Mouse (Mus musculus) MEL (cell line): Measurements from ENCODE around the gene Hoxb5. TPM values are rescaled to one million over a fixed set of nuclear protein-coding genes. Genes with fewer than 3 reads are reported as not detected.

Experiments
- DNase-seq: peaks from one replicate; pipeline ENCODE4 v3.0.0; 2011; ENCODE audit warnings: low read depth, low spot score
- H3K27ac ChIP-seq: 2 replicates; pipeline ENCODE4 v1.5.1; 2012; ENCODE audit warnings: low read depth, mild to moderate bottlenecking, control low read depth, low read length, moderate library complexity; ENCODE audit not compliant: control insufficient read depth
- H3K27me3 ChIP-seq, 2 experiments: fragments of 150-350 bp in 1 of 2; sonication (generic) in 1 of 2; 2 replicates each; pipeline ENCODE4 v1.6.1; 2012; ENCODE audit warnings: low read length in 2 of 2, mild to moderate bottlenecking in 2 of 2, improper control_type of control experiment in 1 of 2, moderate library complexity in 1 of 2; ENCODE audit not compliant: insufficient read depth in 2 of 2, control insufficient read depth in 1 of 2
- H3K36me3 ChIP-seq, 2 experiments: 2 replicates each; pipeline ENCODE4 v1.6.1; 2012 to 2014; ENCODE audit warnings: low read length in 2 of 2, improper control_type of control experiment in 1 of 2, inconsistent platforms in 1 of 2, mild to moderate bottlenecking in 1 of 2; ENCODE audit not compliant: insufficient read depth in 2 of 2, control insufficient read depth in 1 of 2
- H3K4me1 ChIP-seq, 2 experiments: fragments of 150-350 bp in 1 of 2; sonication (generic) in 1 of 2; 2 replicates each; pipeline ENCODE4 v1.6.1; 2012; ENCODE audit warnings: low read length in 2 of 2, improper control_type of control experiment in 1 of 2, mild to moderate bottlenecking in 1 of 2; ENCODE audit not compliant: insufficient read depth in 2 of 2, control insufficient read depth in 1 of 2
- H3K4me3 ChIP-seq, 2 experiments: fragments of 150-350 bp in 1 of 2; sonication (generic) in 1 of 2; 2 replicates each; pipeline ENCODE4 v1.5.1; 2012; ENCODE audit warnings: low read depth in 2 of 2, low read length in 2 of 2, mild to moderate bottlenecking in 2 of 2, moderate library complexity in 2 of 2, control low read depth in 1 of 2, improper control_type of control experiment in 1 of 2; ENCODE audit not compliant: control insufficient read depth in 1 of 2, insufficient read depth in 1 of 2
- H3K79me2 ChIP-seq: 2 replicates; pipeline ENCODE4 v1.6.1; 2012; ENCODE audit warnings: mild to moderate bottlenecking, low read length, moderate library complexity; ENCODE audit not compliant: control insufficient read depth, poor library complexity, insufficient read depth
- H3K9ac ChIP-seq: 2 replicates; pipeline ENCODE4 v1.6.1; 2012; ENCODE audit warnings: low read depth, mild to moderate bottlenecking, control low read depth, low read length, moderate library complexity; ENCODE audit not compliant: control insufficient read depth, poor library complexity, severe bottlenecking
- H3K9me3 ChIP-seq: fragments of 150-350 bp; sonication (generic); replicated peaks from 2 replicates; pipeline ENCODE4 v1.6.1; 2012; ENCODE audit warnings: mild to moderate bottlenecking, low read length, improper control_type of control experiment, moderate library complexity; ENCODE audit not compliant: insufficient read depth
- BHLHE40 ChIP-seq: IDR thresholded peaks from 2 replicates; pipeline ENCODE4 v1.6.1; 2012; ENCODE audit warnings: low read depth, mild to moderate bottlenecking, inconsistent platforms, low read length, improper control_type of control experiment, borderline replicate concordance
- CHD1 ChIP-seq: IDR thresholded peaks from 2 replicates; pipeline ENCODE4 v1.6.1; 2012; ENCODE audit warnings: low read depth, mild to moderate bottlenecking, inconsistent platforms, low read length, improper control_type of control experiment
- CHD2 ChIP-seq: IDR thresholded peaks from 2 replicates; pipeline ENCODE4 v1.6.1; 2011; ENCODE audit warnings: low read length, improper control_type of control experiment
- CTCF ChIP-seq, 3 experiments: IDR thresholded peaks in 2 of 3; conservative IDR thresholded peaks in 1 of 3; 2 replicates each; pipeline ENCODE4 v1.5.1; 2011 to 2012; ENCODE audit warnings: low read length in 3 of 3, low read depth in 2 of 3, mild to moderate bottlenecking in 2 of 3, improper control_type of control experiment in 1 of 3, inconsistent platforms in 1 of 3, mixed read lengths in 1 of 3, moderate library complexity in 1 of 3; ENCODE audit not compliant: control insufficient read depth in 1 of 3, insufficient read depth in 1 of 3, poor library complexity in 1 of 3, severe bottlenecking in 1 of 3
- ELF1 ChIP-seq: IDR thresholded peaks from 2 replicates; pipeline ENCODE4 v1.6.1; 2014; ENCODE audit warnings: low read depth, mild to moderate bottlenecking, inconsistent platforms, low read length, improper control_type of control experiment, moderate library complexity
- HCFC1 ChIP-seq: IDR thresholded peaks from 2 replicates; pipeline ENCODE4 v1.6.1; 2012; ENCODE audit warnings: low read depth, mild to moderate bottlenecking, inconsistent platforms, low read length, improper control_type of control experiment, moderate library complexity
- KAT2A ChIP-seq: conservative IDR thresholded peaks from 2 replicates; pipeline ENCODE4 v1.6.1; 2012; ENCODE audit warnings: low read depth, low read length, improper control_type of control experiment, inconsistent platforms
- MAZ ChIP-seq: IDR thresholded peaks from 2 replicates; pipeline ENCODE4 v1.6.1; 2012; ENCODE audit warnings: low read depth, mild to moderate bottlenecking, inconsistent platforms, low read length, improper control_type of control experiment
- MEF2A ChIP-seq: IDR thresholded peaks from 2 replicates; pipeline ENCODE4 v1.6.1; 2014; ENCODE audit warnings: low read depth, mild to moderate bottlenecking, inconsistent platforms, low read length, improper control_type of control experiment; ENCODE audit not compliant: poor library complexity, insufficient replicate concordance, severe bottlenecking; ENCODE audit errors: extremely low read depth
- MYC ChIP-seq: IDR thresholded peaks from 2 replicates; pipeline ENCODE4 v1.6.1; 2011; ENCODE audit warnings: low read depth, mild to moderate bottlenecking, low read length, improper control_type of control experiment, moderate library complexity
- POLR2A ChIP-seq, 2 experiments: IDR thresholded peaks; 2 replicates each; pipeline ENCODE4 v1.6.1; 2011 to 2012; ENCODE audit warnings: low read length in 2 of 2, mild to moderate bottlenecking in 2 of 2, control low read depth in 1 of 2, improper control_type of control experiment in 1 of 2, low read depth in 1 of 2, moderate library complexity in 1 of 2; ENCODE audit not compliant: control insufficient read depth in 1 of 2, insufficient read depth in 1 of 2, poor library complexity in 1 of 2
- POLR2AphosphoS2 ChIP-seq: IDR thresholded peaks from 2 replicates; pipeline ENCODE4 v1.6.1; 2011; ENCODE audit warnings: low read length, improper control_type of control experiment
- POLR2AphosphoS5 ChIP-seq: IDR thresholded peaks from 2 replicates; pipeline ENCODE4 v1.6.1; 2012; ENCODE audit warnings: low read depth, borderline replicate concordance, mild to moderate bottlenecking, inconsistent platforms, low read length, moderate library complexity, mixed read lengths
- TAL1 ChIP-seq: IDR thresholded peaks from 2 replicates; pipeline ENCODE4 v1.6.1; 2012; ENCODE audit warnings: mild to moderate bottlenecking, inconsistent platforms, low read length, moderate library complexity, mixed read lengths
- TCF12 ChIP-seq: IDR thresholded peaks from 2 replicates; pipeline ENCODE4 v1.6.1; 2014; ENCODE audit warnings: low read depth, mild to moderate bottlenecking, inconsistent platforms, low read length, improper control_type of control experiment, moderate library complexity
- USF1 ChIP-seq: IDR thresholded peaks from 2 replicates; pipeline ENCODE4 v1.6.1; 2014; ENCODE audit warnings: low read depth, mild to moderate bottlenecking, inconsistent platforms, low read length, improper control_type of control experiment, moderate library complexity
- ZKSCAN1 ChIP-seq: IDR thresholded peaks from 2 replicates; pipeline ENCODE4 v1.6.1; 2012; ENCODE audit warnings: low read depth, mild to moderate bottlenecking, inconsistent platforms, low read length, improper control_type of control experiment, moderate library complexity
- ZNF384 ChIP-seq: IDR thresholded peaks from 2 replicates; pipeline ENCODE4 v1.6.1; 2012; ENCODE audit warnings: low read depth, mild to moderate bottlenecking, inconsistent platforms, low read length, improper control_type of control experiment
- polyA plus RNA-seq, 2 experiments: library from polyadenylated mRNA; stranded (reverse) in 1 of 2; unstranded in 1 of 2; fragments of >175 nt in 1 of 2; fragments of >200 nt in 1 of 2; gene quantifications; 2 replicates each; pipeline versions ENCODE4 v1.2.1 to v1.2.4; 2012; ENCODE audit warnings: low replicate concordance in 2 of 2, low read depth in 1 of 2; ENCODE audit not compliant: insufficient read length in 2 of 2, insufficient read depth in 1 of 2, missing spikeins in 1 of 2
- total RNA-seq: library from RNA; depleted of rRNA; stranded (reverse); fragments of 300-350 nt; gene quantifications from 2 replicates; pipeline ENCODE4 v1.2.3, GENCODE M21; 2012

The Hoxb5 gene
- total and polyA plus RNA-seq, 3 experiments, result not detected

GRCm38 (mm10) chr11:96311097-96311496 is 8.0 kb downstream of the Hoxb5 start:
- peak; percentile 6 for DNase-seq
- H3K9ac ChIP-seq, result no peak overlapping the region
- no peak for TF ChIP-seq CHD2
- no peak for TF ChIP-seq USF1
- no peak for TF ChIP-seq MEF2A
- TF ChIP-seq CTCF (IDR thresholded peaks at IDR 0.05 in 2 of 3, conservative IDR thresholded peaks at IDR 0.05 in 1 of 3; ENCODE audit: control insufficient read depth in 1 of 3, insufficient read depth in 1 of 3, low read depth in 2 of 3, low read length in 3 of 3, poor library complexity in 1 of 3, severe bottlenecking in 1 of 3), result no peak
- TF ChIP-seq ELF1, result no peak
- no peak for TF ChIP-seq BHLHE40
- no peak for TF ChIP-seq TAL1
- no peak for TF ChIP-seq POLR2AphosphoS5
- TF ChIP-seq CHD1, result no peak
- TF ChIP-seq MYC, result no peak
- no peak for TF ChIP-seq TCF12
- TF ChIP-seq, all 39 proteins: peak for 0
- no peak overlapping the region for H3K27ac ChIP-seq
- no peaks in the 10 kb centered on the region for H3K9me3 ChIP-seq
- no peaks in the 10 kb centered on the region; a peak in 3 of 4 replicates for H3K27me3 ChIP-seq
- H3K4me3 ChIP-seq, result peak overlapping the region; percentile 10 to 32; a peak in 2 of 4 replicates
- no peaks in the 10 kb centered on the region for H3K4me1 ChIP-seq
- H3K36me3 ChIP-seq, result no peaks in the 10 kb centered on the region
- no peaks in the 10 kb centered on the region for H3K79me2 ChIP-seq

- Histone ChIP-seq H3K27me3 (no peaks in the 10 kb centered on the region; a peak in 3 of 4 replicates), H3K9ac (no peak overlapping the region)
- DNase-seq, result no peak
Observed at GRCm38 (mm10) chr11:96311520-96312417, 8.6 kb downstream of the Hoxb5 start.

More at GRCm38 (mm10) chr11:96311520-96312417, 8.6 kb downstream of the Hoxb5 start:
- Histone ChIP-seq H3K4me1 (no peaks in the 10 kb centered on the region), H3K36me3 (no peaks in the 10 kb centered on the region), H3K4me3 (no peak overlapping the region), H3K27ac (no peak overlapping the region), H3K9me3 (no peaks in the 10 kb centered on the region), H3K79me2 (no peaks in the 10 kb centered on the region)
- TF ChIP-seq KAT2A, result no peak
- TF ChIP-seq ZKSCAN1, result no peak
- TF ChIP-seq ZNF384, result no peak
- no peak for TF ChIP-seq MAZ
- peak in 1 of 3 experiments; percentile 12; a peak in 1 of 6 replicates for TF ChIP-seq CTCF (IDR thresholded peaks at IDR 0.05 in 2 of 3, conservative IDR thresholded peaks at IDR 0.05 in 1 of 3; ENCODE audit: control insufficient read depth in 1 of 3, insufficient read depth in 1 of 3, low read depth in 2 of 3, low read length in 3 of 3, poor library complexity in 1 of 3, severe bottlenecking in 1 of 3)
- no peak for TF ChIP-seq HCFC1
- TF ChIP-seq POLR2A (IDR thresholded peaks at IDR 0.05; ENCODE audit: control insufficient read depth in 1 of 2, insufficient read depth in 1 of 2, low read depth in 1 of 2, low read length in 2 of 2, poor library complexity in 1 of 2), result no peak
- TF ChIP-seq POLR2AphosphoS2, result no peak
